Mouse (Mus musculus) kidney, adult 8-10 months (tissue): Measurements from ENCODE around the gene Ppil3.

Experiments used
- DNase-seq, 2 experiments: peaks; one replicate each; pipeline ENCODE4 v3.0.0; 2022

The Ppil3 gene

GRCm38 (mm10) chr1:58445143-58445722 lies at the start of gene Ppil3, which contains the start of gene Nif3l1:
Gene Ppil3, minus strand, starts transcription at chr1:58445486.
Gene Nif3l1, plus strand, starts transcription at chr1:58445151.
- DNase-seq: peak; percentile 85

- DNase-seq: no peak
These were observed 37.4 kb upstream of the Ppil3 start for GRCm38 (mm10) chr1:58482647-58483046.

- no peak for DNase-seq
These were observed 30.4 kb upstream of the Ppil3 start for GRCm38 (mm10) chr1:58475662-58476061.

GRCm38 (mm10) chr1:58465561-58465960 lies 20.3 kb upstream of the Ppil3 start:
- DNase-seq: no peak

GRCm38 (mm10) chr1:58465042-58465441 lies 19.8 kb upstream of the Ppil3 start:
- DNase-seq: no peak

GRCm38 (mm10) chr1:58463935-58464334 lies 18.6 kb upstream of the Ppil3 start:
- no peak for DNase-seq

GRCm38 (mm10) chr1:58460566-58460965 lies 15.3 kb upstream of the Ppil3 start:
- no peak for DNase-seq

GRCm38 (mm10) chr1:58458867-58459266 lies 13.6 kb upstream of the Ppil3 start:
- peak; percentile 20 to 31 for DNase-seq

- DNase-seq: no peak
These were observed 12.9 kb upstream of the Ppil3 start for GRCm38 (mm10) chr1:58458175-58458574.

- DNase-seq: no peak
These were observed 9.0 kb upstream of the Ppil3 start for GRCm38 (mm10) chr1:58454316-58454715.

- DNase-seq: no peak
These were observed 3.1 kb upstream of the Ppil3 start for GRCm38 (mm10) chr1:58448396-58448795.

- DNase-seq: peak; percentile 38 to 59
These were observed 2.5 kb upstream of the Ppil3 start for GRCm38 (mm10) chr1:58447766-58448165.

GRCm38 (mm10) chr1:58445861-58446260 lies 575 bp upstream of the Ppil3 start:
- no peak for DNase-seq

- DNase-seq: no peak
These were observed 595 bp downstream of the Ppil3 start for GRCm38 (mm10) chr1:58444691-58445090.

GRCm38 (mm10) chr1:58424551-58424950 lies 20.7 kb downstream of the Ppil3 start:
- DNase-seq: no peak

- DNase-seq: peak; percentile 97 to 98
These were observed 21.7 kb downstream of the Ppil3 start, which contains the start of gene Clk1 for GRCm38 (mm10) chr1:58423371-58424248. Gene Clk1, minus strand, starts transcription at chr1:58424066.

GRCm38 (mm10) chr1:58422879-58423278 lies 22.4 kb downstream of the Ppil3 start:
- DNase-seq: peak; percentile 24 to 57

- no peak for DNase-seq
These were observed 24.3 kb downstream of the Ppil3 start for GRCm38 (mm10) chr1:58420961-58421360.

- no peak for DNase-seq
These were observed 25.3 kb downstream of the Ppil3 start for GRCm38 (mm10) chr1:58420032-58420431.

- DNase-seq: no peak
These were observed 29.2 kb downstream of the Ppil3 start for GRCm38 (mm10) chr1:58416048-58416447.

- DNase-seq: no peak
These were observed 29.8 kb downstream of the Ppil3 start for GRCm38 (mm10) chr1:58415442-58415841.

- DNase-seq: no peak
These were observed 34.5 kb downstream of the Ppil3 start for GRCm38 (mm10) chr1:58410776-58411175.

GRCm38 (mm10) chr1:58410198-58410588 lies 35.1 kb downstream of the Ppil3 start:
- no peak for DNase-seq

- DNase-seq: no peak
These were observed 35.6 kb downstream of the Ppil3 start for GRCm38 (mm10) chr1:58409553-58410197.
